Mouse (Mus musculus) gastrocnemius, postnatal 4 days (tissue): ENCODE data around the gene Spats1. TPM values are rescaled to one million over a fixed set of nuclear protein-coding genes. Genes with fewer than 3 reads are reported as not detected.

ENCODE experiments used
- total RNA-seq, 2 experiments: library from RNA; stranded (reverse); gene quantifications; 2 replicates each; pipeline ENCODE4 v1.2.3; 2021

Gene Spats1
- total RNA-seq, 2 experiments from 2014 or later: 0.10 TPM; not detected in 1

Other genes starting within 250 kb of the Spats1 start
- gene Cdc5l, start 41.7 kb downstream of the Spats1 start, total RNA-seq: 10 to 100 TPM; 43.2 to 50.8 TPM
- gene Aars2, start 31.4 kb upstream of the Spats1 start, total RNA-seq: 10 to 100 TPM; 16.0 to 16.5 TPM
- not detected for gene Tcte1, start 48.0 kb upstream of the Spats1 start, total RNA-seq
- gene Tmem151b, start 74.3 kb upstream of the Spats1 start, total RNA-seq: under 1 TPM; 0.15 to 0.29 TPM
- 1 to 10 TPM; 3.2 TPM for gene Nfkbie, start 80.3 kb upstream of the Spats1 start, total RNA-seq
- gene Slc35b2, start 88.5 kb upstream of the Spats1 start, total RNA-seq: 10 to 100 TPM; 44.4 to 52.7 TPM
- gene Hsp90ab1, start 97.9 kb upstream of the Spats1 start, total RNA-seq: 1,000 to 10,000 TPM; 1,179 to 1,260 TPM
- gene Slc29a1, start 124.2 kb upstream of the Spats1 start, total RNA-seq: 100 to 1,000 TPM; 148 to 166 TPM
- 10 to 100 TPM; 42.8 to 44.3 TPM for gene Mymx, start 126.7 kb upstream of the Spats1 start, total RNA-seq
- 1 to 10 TPM in 1 of 2 experiments, under 1 TPM in 1; 0.10 to 1.5 TPM for gene Capn11, start 183.9 kb upstream of the Spats1 start, total RNA-seq
- gene Mrpl14, start 210.9 kb upstream of the Spats1 start, total RNA-seq: 10 to 100 TPM; 83.4 to 92.2 TPM
- gene Tmem63b, start 211.5 kb upstream of the Spats1 start, total RNA-seq: 10 to 100 TPM; 48.6 to 56.4 TPM